Mouse (Mus musculus): ENCODE measurements around the gene Lama4.

DNA sequence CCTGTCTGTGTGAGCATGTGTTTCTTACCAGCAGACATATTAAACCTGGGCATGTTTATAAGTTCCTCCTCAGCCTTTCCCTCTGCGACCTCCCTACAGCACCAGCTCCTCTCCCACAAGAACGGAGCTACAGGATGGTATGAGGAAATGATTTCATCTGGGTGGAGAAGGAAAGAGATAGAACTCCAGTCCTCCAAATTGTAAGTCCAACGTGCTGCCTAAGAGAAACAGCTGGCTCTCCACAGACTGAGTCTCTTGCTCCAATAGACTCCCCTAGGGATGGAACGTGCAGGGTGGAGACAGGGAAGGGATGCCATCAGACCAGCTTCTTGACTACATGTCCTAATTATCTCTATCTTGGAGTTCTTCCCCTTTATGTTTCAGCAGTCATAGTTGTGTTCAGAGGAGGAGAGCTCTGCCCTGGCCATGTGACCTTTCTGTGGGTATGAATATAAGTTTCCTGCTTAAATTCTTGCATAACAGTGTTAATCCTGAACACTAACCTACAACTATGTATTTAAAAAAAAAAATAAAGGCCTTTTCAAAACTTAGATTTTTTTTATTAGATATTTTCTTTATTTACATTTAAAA, 49.2 kb upstream of the Lama4 start:
- TF ChIP-seq CTCF (IDR thresholded peaks at IDR 0.05; ENCODE audit: low read depth) (no peak), EP300 (IDR thresholded peaks at IDR 0.05; ENCODE audit: low read depth) (no peak)
